Mouse (Mus musculus): Measurements from ENCODE around the gene Atp12a.

Gene Atp12a

DNA sequence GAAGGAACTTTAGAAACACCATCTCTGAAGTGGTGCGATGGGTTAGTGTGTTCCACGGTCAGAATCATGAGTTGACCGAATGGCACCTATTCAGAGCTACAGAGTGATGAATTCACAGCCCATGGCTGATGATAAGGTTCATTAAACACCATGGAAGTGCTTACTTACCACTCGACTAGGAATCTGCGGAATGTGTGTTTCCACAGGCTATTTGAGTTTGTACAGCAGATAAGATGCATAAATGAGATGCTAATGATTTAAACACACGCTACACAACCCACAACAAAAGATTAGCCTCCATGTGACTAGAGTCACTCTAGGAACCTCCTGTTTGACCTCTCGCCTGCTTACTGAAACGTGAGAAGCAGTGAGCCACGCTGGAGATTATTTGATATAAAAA is 14.5 kb downstream of the Atp12a start:
- no peak for DNase-seq (ENCODE audit: low read depth, low spot score)

DNA sequence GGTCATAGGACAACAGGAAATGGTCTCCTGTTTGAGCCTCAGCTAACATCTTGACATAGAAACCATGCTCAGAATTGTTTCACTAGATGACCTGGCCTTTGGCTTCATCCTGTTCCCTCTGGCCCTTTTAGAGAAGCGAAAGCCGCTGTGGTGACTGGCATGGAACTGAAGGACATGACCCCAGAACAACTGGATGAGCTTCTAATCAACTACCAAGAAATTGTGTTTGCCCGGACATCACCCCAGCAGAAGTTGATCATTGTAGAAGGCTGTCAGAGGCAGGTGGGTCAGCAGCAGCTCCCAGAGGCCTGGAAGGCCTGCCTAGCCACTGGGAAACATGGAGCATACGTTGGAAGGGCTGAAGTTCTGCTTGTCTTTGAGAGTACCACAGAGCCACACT is 17.5 kb downstream of the Atp12a start:
- DNase-seq (ENCODE audit: low read depth, low spot score): no peak

DNA sequence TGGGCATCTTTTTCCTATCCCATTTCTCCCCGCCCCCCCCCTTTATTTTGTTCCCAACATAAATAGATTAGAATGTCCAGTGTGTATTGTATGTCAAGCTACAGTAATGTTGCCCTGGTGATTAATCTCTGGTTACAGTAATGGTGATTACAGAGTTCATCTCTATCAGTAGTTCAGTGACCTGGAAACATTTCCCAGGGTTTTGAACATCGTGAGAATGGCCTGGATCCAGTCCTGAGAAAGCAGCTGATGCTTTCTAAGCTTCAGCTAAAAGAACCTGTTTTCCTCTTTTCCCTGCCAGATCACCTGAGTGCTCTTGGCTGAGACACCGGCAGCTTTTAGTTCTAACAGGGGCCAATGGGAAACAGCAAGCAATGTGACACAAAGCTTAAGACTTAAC is 25.4 kb downstream of the Atp12a start:
- DNase-seq (ENCODE audit: low read depth, low spot score): no peak

DNA sequence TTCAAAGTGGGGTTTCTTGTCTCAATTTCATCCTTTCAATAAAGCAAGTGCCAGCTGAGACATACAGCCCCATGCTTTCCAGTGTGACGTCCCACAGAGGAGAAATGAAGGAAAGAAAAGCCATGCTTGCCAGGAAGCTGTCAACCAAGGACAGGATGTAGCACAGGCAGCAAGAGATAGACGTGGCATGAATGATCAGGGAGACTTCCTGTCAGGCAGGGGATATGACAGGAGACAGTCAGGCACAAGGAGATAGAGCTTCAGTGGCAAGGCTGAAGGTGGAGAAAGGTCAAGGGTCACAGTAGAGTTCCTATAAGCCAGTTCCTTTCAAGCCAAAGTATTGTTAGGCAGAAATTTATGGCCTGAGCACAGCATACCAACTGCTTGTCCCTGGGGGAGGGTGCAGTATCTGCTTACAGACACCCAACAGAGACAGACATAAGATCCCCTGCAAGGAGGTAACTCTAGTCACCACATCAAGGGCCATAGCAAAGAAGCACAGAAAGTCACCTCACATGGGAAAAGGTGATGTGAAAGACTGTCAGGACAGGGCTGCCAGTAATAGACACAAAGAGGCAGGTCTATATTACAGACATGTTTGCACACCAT is 28.9 kb downstream of the Atp12a start:
- DNase-seq (ENCODE audit: low read depth, low spot score): peak; percentile 23

DNA sequence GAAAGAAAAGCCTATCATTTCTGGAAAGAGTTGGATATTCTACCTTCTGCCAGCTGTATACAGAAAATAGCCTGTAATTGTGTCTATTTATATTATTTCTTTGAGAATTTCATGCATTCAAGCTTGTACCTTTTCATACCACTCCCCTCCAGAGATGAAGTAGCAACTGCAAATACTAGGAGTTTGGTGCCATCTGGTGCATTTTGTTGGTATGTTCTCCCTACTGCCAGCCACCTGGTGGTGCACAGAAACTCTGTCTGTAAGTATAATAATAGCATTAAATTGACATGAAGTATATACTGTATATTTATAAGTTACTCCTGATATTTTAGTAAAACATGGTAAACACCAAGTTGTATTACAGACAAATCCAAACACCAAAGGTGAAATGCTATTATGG is 33.1 kb downstream of the Atp12a start:
- DNase-seq (ENCODE audit: low read depth, low spot score): no peak

DNA sequence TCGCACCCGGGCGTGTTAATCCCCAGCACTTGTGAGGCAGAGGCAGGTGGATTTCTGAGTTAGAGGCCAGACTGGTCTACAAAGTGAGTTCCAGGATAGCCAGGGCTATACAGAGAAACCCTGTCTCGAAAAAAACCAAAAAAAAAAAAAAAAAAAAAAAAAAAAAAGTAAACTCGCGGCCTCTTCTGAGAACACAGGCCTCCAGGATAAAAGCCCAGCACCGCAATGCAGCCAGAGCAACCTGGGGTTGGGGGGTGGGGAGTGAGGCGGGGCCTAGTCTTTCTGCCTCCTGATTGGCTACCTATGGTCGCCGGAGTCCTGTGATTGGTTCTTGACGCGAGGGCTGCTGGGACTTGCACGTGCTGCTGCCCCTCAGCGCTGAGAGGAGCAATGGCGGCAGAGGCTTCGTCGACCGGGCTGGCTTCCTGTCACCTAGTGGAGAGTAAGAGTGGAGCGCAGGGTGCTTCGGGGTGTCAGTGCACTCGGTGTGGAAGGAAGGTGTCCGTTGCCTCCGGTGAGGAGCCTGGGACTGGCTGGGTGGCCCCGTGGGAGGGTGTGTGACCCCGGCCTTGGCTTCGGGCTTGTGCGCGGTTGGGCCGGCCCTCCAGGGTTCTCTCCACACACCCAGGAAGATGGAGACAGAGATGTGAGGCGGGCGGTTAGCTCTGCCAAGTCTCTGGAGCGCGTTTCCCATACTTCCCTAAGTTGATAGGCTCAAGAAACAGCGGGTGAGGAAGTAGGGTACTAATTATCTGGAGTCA is 37.6 kb downstream of the Atp12a start, which contains the start of gene Rnf17:
Rnf17 (plus strand) TSS at position 271 of the 761 bp plus-strand sequence.
- DNase-seq (ENCODE audit: low read depth, low spot score): no peak

DNA sequence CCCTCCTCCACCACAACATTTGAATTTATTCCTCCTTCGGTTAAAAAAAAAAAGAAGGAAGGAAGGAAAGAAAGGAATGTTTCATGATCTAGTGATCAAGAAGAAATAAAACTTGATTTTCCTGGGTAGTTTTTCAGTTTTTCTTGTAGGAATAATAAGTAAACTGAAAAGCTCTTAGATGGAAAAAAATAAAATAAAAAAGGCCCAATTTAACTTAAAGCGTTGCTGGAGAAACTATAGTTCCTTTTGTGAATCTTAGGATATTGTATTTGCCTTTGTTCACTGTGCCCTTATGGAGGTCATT is 38.2 kb downstream of the Atp12a start:
- DNase-seq (ENCODE audit: low read depth, low spot score): no peak

All from skeletal muscle tissue, adult 2 months (tissue).